In genomic region chrX:170019219-170019953, GRCm38 (mm10) we compare ENCODE assay signal across 8 mouse cellular contexts. TPM values are rescaled to one million over a fixed set of nuclear protein-coding genes. Genes with fewer than 3 reads are reported as not detected.
DNase-seq lines count a peak whose midpoint lies in the region; ATAC-seq lines count a peak whose summit lies in the region.
"Not testable (repeated sequence)": the region's sequence is repeated elsewhere in the genome, so short reads cannot be mapped to it uniquely, and the experiment has no call there.

No protein-coding gene starts in this region.

- H3K9ac ChIP-seq in ES-E14 (ENCODE audit: insufficient read depth, low read depth, low read length, poor library complexity, severe bottlenecking): peak overlapping the region; percentile 0; the same call in 1 of the 2 replicates
- H3K9ac ChIP-seq in neural tube, embryonic 14.5 days (replicated peaks; ENCODE audit: low read depth, low read length): not testable (repeated sequence)

- peaks cover 51% of the 10 kb centered on the region for H3K36me3 ChIP-seq in ES-E14 (ENCODE audit: control insufficient read depth, insufficient read depth, low read length, poor library complexity, severe bottlenecking)
- H3K36me3 ChIP-seq in hindbrain, embryonic 10.5 days: peaks cover 54% of the 10 kb centered on the region
- peaks cover 33% of the 10 kb centered on the region for H3K36me3 ChIP-seq in neural tube, embryonic 14.5 days (ENCODE audit: control insufficient read depth, insufficient read depth, low read length)

- H3K4me2 ChIP-seq in neural tube, embryonic 14.5 days (ENCODE audit: low read depth, low read length): not testable (repeated sequence)

- ATAC-seq in frontal cortex, adult (ENCODE audit: low TSS enrichment): peak; percentile 48
- peak; percentile 8 for ATAC-seq in megakaryocyte, adult 5-6 weeks (ENCODE audit: poor library complexity, severe bottlenecking)
- ATAC-seq in neural tube, embryonic 14.5 days (ENCODE audit: low read depth): peak; percentile 56

- peak overlapping the region; percentile 56 for H3K27ac ChIP-seq in ES-E14 (ENCODE audit: insufficient read depth, low read depth, low read length, poor library complexity, severe bottlenecking)
- not testable (repeated sequence) for H3K27ac ChIP-seq in hindbrain, embryonic 10.5 days; neural tube, embryonic 14.5 days (ENCODE audit: low read depth, low read length)

- WGBS in hindbrain, embryonic 10.5 days: 86% methylated on average over 30 of the region's 30 CpGs
- WGBS in neural tube, embryonic 14.5 days: 85% methylated on average over 30 of the region's 30 CpGs

- peak overlapping the region in 1 of 2 experiments; percentile 45; a peak in 2 of 4 replicates for H3K4me3 ChIP-seq in ES-E14 (ENCODE audit: insufficient read depth in 1 of 2, low read depth in 1 of 2, low read length in 2 of 2, poor library complexity in 1 of 2, severe bottlenecking in 1 of 2)
- not testable (repeated sequence) for H3K4me3 ChIP-seq in hindbrain, embryonic 10.5 days; neural tube, embryonic 14.5 days (ENCODE audit: low read depth, low read length)

- in situ Hi-C loops in ES-E14 (cut with MboI; ENCODE audit: low sequenced_read_pairs in 2 of 2, unreplicated experiment in 2 of 2): not testable (repeated sequence)

- H3K9me3 ChIP-seq in ES-E14 (ENCODE audit: control insufficient read depth, insufficient read depth, low read depth, low read length): not testable (repeated sequence)
- H3K9me3 ChIP-seq in hindbrain, embryonic 10.5 days: peaks cover 53% of the 10 kb centered on the region
- H3K9me3 ChIP-seq in neural tube, embryonic 14.5 days (ENCODE audit: control insufficient read depth, low read length): peaks cover 19% of the 10 kb centered on the region

- not testable (repeated sequence) for H3K4me1 ChIP-seq in ES-E14 (ENCODE audit: control insufficient read depth in 2 of 2, insufficient read depth in 2 of 2, low read length in 2 of 2, poor library complexity in 1 of 2); hindbrain, embryonic 10.5 days (replicated peaks); neural tube, embryonic 14.5 days (ENCODE audit: control insufficient read depth, insufficient read depth, low read length)

- H3K27me3 ChIP-seq in hindbrain, embryonic 10.5 days (ENCODE audit: insufficient read depth, poor library complexity, severe bottlenecking); neural tube, embryonic 14.5 days (ENCODE audit: control insufficient read depth, insufficient read depth, low read length): not testable (repeated sequence)

- peak; percentile 92 for DNase-seq in ES-E14 (ENCODE audit: low read depth, low spot score)
- peak; percentile 39 for DNase-seq in embryo, embryonic 11 days
- peak; percentile 60 for DNase-seq in hindbrain, embryonic 10.5 days (ENCODE audit: low spot score)
- peak; percentile 25 to 82 for DNase-seq in kidney, postnatal 25 days
- DNase-seq in thymus, postnatal 4 days: peak; percentile 71

RNA-seq across cellular contexts. Expression of gene Gm21887, which starts 9.9 kb away (rescaled TPM):
- 165 and 322 TPM in 2 replicates for total RNA-seq in ES-E14 (2012; rRNA removed)
- 229 and 264 TPM in 2 replicates for polyA plus RNA-seq in hindbrain, embryonic 10.5 days (2016; fragmentation: Nextera tagmentation; extraction: Ambion mirVana)
- 28.5 and 29.2 TPM in 2 replicates for total RNA-seq in megakaryocyte, adult 5-6 weeks (2015)
- 38.0 and 59.3 TPM in 2 replicates for total RNA-seq in megakaryocyte, adult 5-6 weeks (2017)
- 150 and 359 TPM in 2 replicates for polyA plus RNA-seq in neural tube, embryonic 14.5 days (2014; fragmentation: Nextera tagmentation; extraction: Ambion mirVana)

Comparison
In these comparisons a context has a peak if more than half of its experiments do, and no peak if none do; other contexts are left out.
1. DNase-seq: peak in every context shown above with its lines; median percentile 92 in ES-E14; 71 in thymus, postnatal 4 days; 60 in hindbrain, embryonic 10.5 days; 54 in kidney, postnatal 25 days; 39 in embryo, embryonic 11 days.